Mouse (Mus musculus) neural tube, embryonic 12.5 days (tissue): ENCODE measurements around the gene Gck. TPM values are rescaled to one million over a fixed set of nuclear protein-coding genes. Genes with fewer than 3 reads are reported as not detected.

ENCODE experiments used
- ATAC-seq: fragments of 200-750 bp; cut with Nextera tagmentation; 2 replicates; pipeline ENCODE4 v1.8.0; 2017; ENCODE audit warnings: low read depth, mild to moderate bottlenecking, moderate TSS enrichment, moderate library complexity; ENCODE audit not compliant: low FRiP score
- H3K27ac ChIP-seq: fragments of 300-500 bp; sonication (generic); 2 replicates; pipeline ENCODE4 v1.5.1; 2016
- H3K27me3 ChIP-seq: fragments of 300-500 bp; sonication (generic); replicated peaks from 2 replicates; pipeline ENCODE4 v1.6.1; 2016; ENCODE audit warnings: mild to moderate bottlenecking
- H3K36me3 ChIP-seq: fragments of 300-500 bp; sonication (generic); 2 replicates; pipeline ENCODE4 v1.6.1; 2016; ENCODE audit warnings: mild to moderate bottlenecking
- H3K4me1 ChIP-seq: fragments of 300-500 bp; sonication (generic); 2 replicates; pipeline ENCODE4 v1.6.1; 2016
- H3K4me2 ChIP-seq: fragments of 300-500 bp; sonication (generic); replicated peaks from 2 replicates; pipeline ENCODE4 v1.6.1; 2016; ENCODE audit warnings: mild to moderate bottlenecking
- H3K4me3 ChIP-seq: fragments of 300-500 bp; sonication (generic); 2 replicates; pipeline ENCODE4 v1.5.1; 2016
- H3K9ac ChIP-seq: fragments of 300-500 bp; sonication (generic); 2 replicates; pipeline ENCODE4 v1.6.1; 2016; ENCODE audit warnings: mild to moderate bottlenecking
- H3K9me3 ChIP-seq: fragments of 300-500 bp; sonication (generic); 2 replicates; pipeline ENCODE4 v1.6.1; 2016; ENCODE audit warnings: mild to moderate bottlenecking
- WGBS: fragments of 180-500 bp; shearing (Covaris S2); methylation state at CpG from one replicate; pipeline ENCODE4 v1.1.7; 2016; 5-methylcytosine and 5-hydroxymethylcytosine counted together
- polyA plus RNA-seq: library from polyadenylated mRNA; unstranded; fragments of >200 nt; fragmentation: Nextera tagmentation; extraction: Ambion mirVana; gene quantifications from 2 replicates; pipeline ENCODE4 v1.2.1, GENCODE M21; 2016

The Gck gene
- polyA plus RNA-seq, 1 experiment from 2014 or later: 1.4 TPM

GRCm38 (mm10) chr11:5919606-5920005, 30.3 kb downstream of the Gck start:
- Histone ChIP-seq H3K36me3 (no peaks in the 10 kb centered on the region), H3K9ac (no peak overlapping the region), H3K9me3 (no peaks in the 10 kb centered on the region), H3K4me1 (no peaks in the 10 kb centered on the region), H3K4me2 (no peak overlapping the region), H3K27me3 (no peaks in the 10 kb centered on the region), H3K4me3 (no peak overlapping the region), H3K27ac (no peak overlapping the region)
- WGBS: 95% methylated on average over 4 of the region's 4 CpGs
- no peak for ATAC-seq

GRCm38 (mm10) chr11:5918111-5918510, 31.8 kb downstream of the Gck start:
- Histone ChIP-seq H3K4me1 (no peaks in the 10 kb centered on the region), H3K9ac (no peak overlapping the region), H3K4me2 (no peak overlapping the region), H3K36me3 (no peaks in the 10 kb centered on the region), H3K4me3 (no peak overlapping the region), H3K27me3 (no peaks in the 10 kb centered on the region), H3K9me3 (no peaks in the 10 kb centered on the region), H3K27ac (no peak overlapping the region)
- ATAC-seq: no peak
- 76% methylated on average over 2 of the region's 2 CpGs for WGBS

- WGBS: 78% methylated on average over 8 of the region's 8 CpGs
- no peaks in the 10 kb centered on the region for H3K9me3 ChIP-seq
- no peak overlapping the region for H3K4me2 ChIP-seq
- H3K4me3 ChIP-seq: no peak overlapping the region
- ATAC-seq: no peak
- H3K4me1 ChIP-seq: no peaks in the 10 kb centered on the region
- H3K27me3 ChIP-seq: no peaks in the 10 kb centered on the region
- no peak overlapping the region for H3K27ac ChIP-seq
- no peak overlapping the region for H3K9ac ChIP-seq
- H3K36me3 ChIP-seq: no peaks in the 10 kb centered on the region
Observed at GRCm38 (mm10) chr11:5916178-5916548, 33.7 kb downstream of the Gck start.

- Histone ChIP-seq H3K9me3 (no peaks in the 10 kb centered on the region), H3K36me3 (no peaks in the 10 kb centered on the region), H3K9ac (no peak overlapping the region), H3K4me1 (no peaks in the 10 kb centered on the region), H3K4me2 (no peak overlapping the region), H3K27me3 (no peaks in the 10 kb centered on the region), H3K4me3 (no peak overlapping the region), H3K27ac (no peak overlapping the region)
- ATAC-seq: no peak
- WGBS: 87% methylated on average over 5 of the region's 5 CpGs
Observed at GRCm38 (mm10) chr11:5915429-5916177, 34.3 kb downstream of the Gck start.

- no peak overlapping the region for H3K4me2 ChIP-seq
- no peak for ATAC-seq
- H3K9ac ChIP-seq: no peak overlapping the region
- no peaks in the 10 kb centered on the region for H3K4me1 ChIP-seq
- no peaks in the 10 kb centered on the region for H3K27me3 ChIP-seq
- H3K9me3 ChIP-seq: no peaks in the 10 kb centered on the region
- no peaks in the 10 kb centered on the region for H3K36me3 ChIP-seq
- 56% methylated on average over 5 of the region's 5 CpGs for WGBS
- H3K27ac ChIP-seq: no peak overlapping the region
- H3K4me3 ChIP-seq: no peak overlapping the region
Observed at GRCm38 (mm10) chr11:5914940-5915339, 34.9 kb downstream of the Gck start.

GRCm38 (mm10) chr11:5913936-5914335, 35.9 kb downstream of the Gck start:
- Histone ChIP-seq H3K4me3 (no peak overlapping the region), H3K36me3 (no peaks in the 10 kb centered on the region), H3K9me3 (no peaks in the 10 kb centered on the region), H3K27ac (no peak overlapping the region), H3K27me3 (no peaks in the 10 kb centered on the region), H3K4me1 (no peaks in the 10 kb centered on the region), H3K4me2 (no peak overlapping the region), H3K9ac (no peak overlapping the region)
- 82% methylated on average over 4 of the region's 4 CpGs for WGBS
- ATAC-seq: no peak

GRCm38 (mm10) chr11:5913256-5913655, 36.6 kb downstream of the Gck start:
- Histone ChIP-seq H3K4me1 (no peaks in the 10 kb centered on the region), H3K36me3 (no peaks in the 10 kb centered on the region), H3K9me3 (no peaks in the 10 kb centered on the region), H3K27ac (no peak overlapping the region), H3K9ac (no peak overlapping the region), H3K27me3 (no peaks in the 10 kb centered on the region), H3K4me3 (no peak overlapping the region), H3K4me2 (no peak overlapping the region)
- no peak for ATAC-seq
- WGBS: 71% methylated on average over 8 of the region's 8 CpGs

GRCm38 (mm10) chr11:5912635-5913034, 37.2 kb downstream of the Gck start:
- H3K4me1 ChIP-seq: no peaks in the 10 kb centered on the region
- 33% methylated on average over 5 of the region's 5 CpGs for WGBS
- H3K9me3 ChIP-seq: no peaks in the 10 kb centered on the region
- ATAC-seq: no peak; the same call in 1 of the 2 replicates
- no peaks in the 10 kb centered on the region for H3K36me3 ChIP-seq
- no peak overlapping the region for H3K9ac ChIP-seq
- H3K27ac ChIP-seq: no peak overlapping the region
- no peak overlapping the region for H3K4me2 ChIP-seq
- no peaks in the 10 kb centered on the region for H3K27me3 ChIP-seq
- no peak overlapping the region for H3K4me3 ChIP-seq

- no peaks in the 10 kb centered on the region for H3K4me1 ChIP-seq
- H3K4me2 ChIP-seq: no peak overlapping the region
- H3K9me3 ChIP-seq: no peaks in the 10 kb centered on the region
- H3K36me3 ChIP-seq: no peaks in the 10 kb centered on the region
- no peaks in the 10 kb centered on the region for H3K27me3 ChIP-seq
- no peak overlapping the region for H3K27ac ChIP-seq
- H3K9ac ChIP-seq: no peak overlapping the region
- 86% methylated on average over 4 of the region's 4 CpGs for WGBS
- ATAC-seq: no peak
- H3K4me3 ChIP-seq: no peak overlapping the region
Observed at GRCm38 (mm10) chr11:5908642-5909041, 41.2 kb downstream of the Gck start.

- no peak overlapping the region for H3K9ac ChIP-seq
- no peak overlapping the region for H3K4me2 ChIP-seq
- no peak overlapping the region for H3K4me3 ChIP-seq
- no peak for ATAC-seq
- no peak overlapping the region for H3K27ac ChIP-seq
- H3K9me3 ChIP-seq: no peaks in the 10 kb centered on the region
- no peaks in the 10 kb centered on the region for H3K27me3 ChIP-seq
- H3K36me3 ChIP-seq: no peaks in the 10 kb centered on the region
- WGBS: 25% methylated on average over 5 of the region's 5 CpGs
- peaks cover 9% of the 10 kb centered on the region; the same call in 1 of the 2 replicates for H3K4me1 ChIP-seq
Observed at GRCm38 (mm10) chr11:5907096-5907495, 42.8 kb downstream of the Gck start.

GRCm38 (mm10) chr11:5905778-5906518, 43.9 kb downstream of the Gck start:
- Histone ChIP-seq H3K9ac (no peak overlapping the region), H3K36me3 (no peaks in the 10 kb centered on the region), H3K27ac (no peak overlapping the region), H3K9me3 (no peaks in the 10 kb centered on the region), H3K4me3 (no peak overlapping the region), H3K4me1 (peaks cover 20% of the 10 kb centered on the region), H3K4me2 (no peak overlapping the region), H3K27me3 (no peaks in the 10 kb centered on the region)
- ATAC-seq: no peak
- WGBS: 85% methylated on average over 10 of the region's 10 CpGs

GRCm38 (mm10) chr11:5904871-5905270, 45.0 kb downstream of the Gck start:
- Histone ChIP-seq H3K4me2 (no peak overlapping the region), H3K36me3 (no peaks in the 10 kb centered on the region), H3K9me3 (no peaks in the 10 kb centered on the region), H3K27ac (no peak overlapping the region), H3K4me1 (peaks cover 22% of the 10 kb centered on the region), H3K4me3 (no peak overlapping the region), H3K27me3 (no peaks in the 10 kb centered on the region), H3K9ac (no peak overlapping the region)
- no peak for ATAC-seq
- WGBS: 95% methylated on average over 6 of the region's 6 CpGs

- Histone ChIP-seq H3K36me3 (no peaks in the 10 kb centered on the region), H3K9ac (no peak overlapping the region), H3K9me3 (no peaks in the 10 kb centered on the region), H3K4me1 (peaks cover 22% of the 10 kb centered on the region), H3K4me2 (no peak overlapping the region), H3K27ac (no peak overlapping the region), H3K27me3 (no peaks in the 10 kb centered on the region), H3K4me3 (no peak overlapping the region)
- WGBS: 80% methylated on average over 19 of the region's 19 CpGs
- no peak for ATAC-seq
Observed at GRCm38 (mm10) chr11:5904357-5904756, 45.5 kb downstream of the Gck start.
